Mouse (Mus musculus): ENCODE measurements at regions not wholly inside any gene's neighbourhood (a gene's known extent, or its start where the extent isn't known, plus 50 kb on each side); places are given as distances from the start of the nearest gene placed in this dataset.

DNA sequence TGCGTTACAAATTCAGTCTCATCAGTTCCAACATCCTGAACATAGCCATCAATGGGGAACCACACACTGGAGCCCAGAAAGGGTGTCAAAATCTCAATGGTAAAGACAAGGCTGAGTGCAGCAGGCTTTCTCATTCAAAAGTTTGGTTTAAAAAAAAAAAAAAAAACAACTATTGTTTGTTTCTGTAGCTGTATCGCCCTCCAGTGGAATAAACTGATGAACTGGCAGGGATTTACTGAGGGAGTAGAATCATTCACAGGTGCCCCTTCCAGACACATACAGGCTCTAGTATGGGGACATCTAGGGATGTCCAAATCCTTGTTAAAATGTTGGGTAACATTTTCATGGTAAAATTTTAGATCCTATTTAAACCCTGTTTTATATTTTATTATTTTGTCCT, 361.6 kb upstream of the Lmcd1 start:
- no peak for ATAC-seq

DNA sequence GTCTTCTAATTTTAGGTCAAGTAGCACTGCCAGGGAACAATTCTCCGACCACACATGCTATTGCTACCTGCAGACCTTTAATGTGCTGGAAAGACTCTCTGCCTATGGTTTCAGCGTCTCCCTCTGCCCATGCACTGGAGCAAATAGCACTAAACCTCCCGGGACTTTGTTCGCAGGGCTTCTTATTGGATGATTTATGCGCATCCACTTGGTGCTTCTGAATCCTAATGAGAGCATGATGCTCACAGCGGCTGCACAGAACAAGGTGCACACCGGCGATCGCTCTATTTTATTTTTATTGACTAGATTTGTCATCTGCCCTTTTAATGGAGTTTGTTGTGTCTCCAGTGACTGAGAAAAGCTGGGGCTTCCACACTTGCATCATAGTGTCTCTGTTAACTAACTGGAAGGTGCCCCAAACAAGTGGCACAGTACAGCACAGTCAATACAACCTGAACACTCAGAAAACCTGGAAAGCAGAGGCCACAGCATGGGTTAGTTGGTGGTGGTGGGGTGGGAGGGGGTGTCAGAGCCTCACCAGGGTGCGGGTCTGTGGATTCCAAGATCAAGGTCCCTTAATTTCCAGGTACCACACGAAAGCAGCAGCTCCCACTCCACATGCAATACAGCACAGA, 359.7 kb upstream of the Lmcd1 start:
- no peak for ATAC-seq

GRCm38 (mm10) chr6:111917248-111917721, 356.3 kb upstream of the Lmcd1 start:
- ATAC-seq = no peak

- ATAC-seq = no peak
These were observed 355.5 kb upstream of the Lmcd1 start for GRCm38 (mm10) chr6:111917868-111918597.

- ATAC-seq = no peak
These were observed 341.0 kb upstream of the Lmcd1 start for GRCm38 (mm10) chr6:111932596-111932995.

DNA sequence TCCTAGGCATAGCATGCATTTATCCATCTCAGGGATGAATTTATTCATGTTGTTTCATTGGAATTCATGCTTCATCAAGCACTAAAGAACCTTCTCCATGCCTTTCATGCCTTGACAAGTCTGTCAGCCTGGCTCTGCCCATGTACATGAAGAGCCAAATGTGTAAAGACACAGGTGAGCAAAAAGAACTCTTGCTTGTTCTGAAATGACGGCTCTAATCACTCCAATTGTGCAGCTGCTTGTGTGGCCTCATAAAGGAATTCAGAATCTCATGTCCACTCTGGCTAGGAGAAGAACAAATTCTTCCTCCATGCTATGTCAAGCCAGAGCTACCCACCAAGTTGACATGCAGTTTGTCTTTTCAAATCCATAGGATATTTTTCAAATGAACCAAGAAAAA, 319.2 kb upstream of the Lmcd1 start:
- no peak for ATAC-seq

DNA sequence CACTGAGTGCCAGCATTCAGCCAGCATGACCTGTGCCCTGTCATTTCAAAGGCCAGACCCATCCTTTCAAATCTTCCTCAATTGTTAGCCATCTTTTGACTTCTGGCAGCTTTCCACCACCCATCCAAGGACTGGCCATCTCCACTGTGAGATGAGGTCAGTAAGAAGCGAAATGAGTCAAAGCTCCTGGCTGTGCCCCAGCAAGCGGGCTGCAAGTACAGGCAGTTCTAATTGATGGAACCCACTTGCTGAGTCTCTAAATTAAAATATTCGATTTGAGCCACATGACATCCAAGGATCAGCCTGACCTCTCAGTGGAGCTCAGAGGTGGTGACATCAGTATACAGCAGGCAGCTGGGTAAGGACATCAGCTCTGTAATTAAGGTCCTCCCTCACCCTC, 307.8 kb upstream of the Lmcd1 start:
- ATAC-seq = no peak

DNA sequence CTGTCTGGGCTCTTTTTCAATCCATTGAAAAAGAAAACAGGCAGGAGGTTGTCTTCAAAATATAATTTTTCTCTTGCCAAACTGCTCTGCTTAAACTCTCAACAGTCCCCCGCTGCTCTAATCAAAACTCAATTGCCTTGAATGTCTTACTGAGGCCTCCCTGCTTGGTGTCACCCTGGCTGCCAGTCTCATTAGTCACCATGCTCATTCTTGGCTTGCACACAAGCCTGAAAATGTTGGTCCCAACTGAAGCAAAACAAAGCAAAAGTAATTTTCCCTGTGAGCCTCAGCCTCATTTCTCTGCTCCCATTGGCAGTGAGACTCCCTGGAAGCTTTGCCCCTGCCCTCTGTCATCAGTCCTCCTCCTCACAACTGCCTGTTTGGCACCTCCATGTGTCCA, 288.1 kb upstream of the Lmcd1 start:
- no peak for ATAC-seq

DNA sequence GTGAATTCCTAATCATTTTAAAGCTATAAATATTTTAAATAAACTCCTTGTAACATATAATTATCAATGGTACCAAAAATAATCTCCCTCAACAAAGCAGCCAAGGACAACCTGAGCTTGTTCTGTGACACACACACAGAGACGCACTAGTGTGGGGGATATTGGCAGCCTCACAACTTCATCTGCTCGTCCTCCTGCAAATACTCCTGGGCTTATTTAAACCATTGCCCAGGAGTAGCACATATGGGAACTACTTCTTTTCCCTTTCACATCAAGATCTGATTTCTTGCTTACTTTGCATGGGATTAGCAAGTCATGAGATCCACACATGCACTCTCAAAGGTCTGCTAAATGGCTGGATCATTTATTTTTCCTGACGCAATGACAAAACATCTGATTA, 277.7 kb upstream of the Lmcd1 start:
- ATAC-seq = no peak

DNA sequence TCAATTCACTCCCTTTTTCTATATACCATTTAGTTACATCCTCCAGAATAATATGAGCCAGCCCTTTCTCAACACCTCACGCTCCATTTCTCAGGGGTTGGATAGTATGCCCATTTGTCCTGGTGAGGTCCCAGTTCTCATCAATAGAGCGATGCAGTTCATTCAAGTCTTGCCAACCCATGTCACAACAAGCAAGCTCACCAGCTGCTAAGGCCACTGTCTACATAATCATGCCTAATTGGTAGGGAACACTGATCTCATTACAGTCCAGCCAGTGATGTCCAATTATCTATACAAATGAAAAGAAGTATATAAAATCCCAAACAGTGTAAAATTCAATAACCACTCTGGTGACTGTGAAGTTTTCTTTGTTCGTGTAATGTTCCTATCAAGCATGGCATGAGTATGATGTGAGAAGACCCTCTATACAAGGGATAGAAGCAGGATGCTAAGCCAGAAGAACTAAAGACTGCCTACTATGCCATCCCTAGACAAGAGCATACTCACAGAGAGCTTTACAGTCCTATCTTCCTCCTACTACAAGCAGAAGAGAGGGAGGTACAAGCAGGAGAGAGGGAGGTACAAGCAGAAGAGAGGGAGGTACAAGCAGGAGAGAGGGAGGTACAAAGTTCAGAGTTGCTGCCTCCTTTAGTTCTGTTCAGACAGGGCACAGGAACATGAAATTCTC, 269.6 kb upstream of the Lmcd1 start:
- no peak for ATAC-seq

DNA sequence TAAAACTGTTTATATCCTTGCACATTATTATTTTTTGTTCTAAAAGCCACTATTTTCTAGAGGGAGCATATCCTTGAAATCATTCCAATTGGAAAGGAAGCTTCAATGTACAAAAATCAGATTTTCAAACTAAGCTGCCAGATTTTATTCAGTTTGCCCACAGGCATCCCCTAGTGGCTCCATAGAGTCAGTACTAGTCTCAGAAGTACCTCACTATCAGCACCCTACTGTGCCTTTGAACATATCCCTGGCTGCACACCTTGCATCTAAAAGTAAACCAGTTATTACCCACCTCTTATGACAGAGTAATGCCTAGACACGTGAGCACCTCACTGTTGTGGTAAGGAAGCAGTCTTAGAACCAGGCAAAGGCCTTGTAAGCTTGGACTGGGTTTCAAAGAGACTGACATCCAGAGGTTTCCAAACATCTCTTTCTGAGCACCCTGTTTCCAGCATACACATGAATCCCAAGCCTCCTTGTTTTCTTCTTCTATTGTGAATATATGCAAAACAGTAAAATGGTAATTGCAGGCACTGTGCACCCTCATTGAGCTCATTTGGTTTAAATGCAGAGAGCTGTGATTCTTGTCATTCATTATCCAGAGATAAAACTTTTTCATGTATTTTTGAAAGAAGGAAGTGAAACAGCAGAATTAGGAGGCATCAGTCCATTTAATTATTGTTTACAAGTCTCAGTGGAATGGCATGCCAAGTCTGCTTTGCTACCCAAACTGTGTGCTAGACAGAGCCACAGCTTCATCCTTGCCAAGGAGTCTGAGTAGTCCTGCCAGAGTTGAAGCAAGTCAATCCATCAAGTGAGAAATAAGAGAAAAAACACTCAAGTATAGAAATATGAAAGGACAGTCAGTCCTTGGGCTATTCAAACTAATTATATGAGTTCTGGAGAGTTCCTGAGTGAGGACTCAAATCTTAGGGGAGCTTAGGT, 247.0 kb upstream of the Lmcd1 start:
- ATAC-seq = no peak

DNA sequence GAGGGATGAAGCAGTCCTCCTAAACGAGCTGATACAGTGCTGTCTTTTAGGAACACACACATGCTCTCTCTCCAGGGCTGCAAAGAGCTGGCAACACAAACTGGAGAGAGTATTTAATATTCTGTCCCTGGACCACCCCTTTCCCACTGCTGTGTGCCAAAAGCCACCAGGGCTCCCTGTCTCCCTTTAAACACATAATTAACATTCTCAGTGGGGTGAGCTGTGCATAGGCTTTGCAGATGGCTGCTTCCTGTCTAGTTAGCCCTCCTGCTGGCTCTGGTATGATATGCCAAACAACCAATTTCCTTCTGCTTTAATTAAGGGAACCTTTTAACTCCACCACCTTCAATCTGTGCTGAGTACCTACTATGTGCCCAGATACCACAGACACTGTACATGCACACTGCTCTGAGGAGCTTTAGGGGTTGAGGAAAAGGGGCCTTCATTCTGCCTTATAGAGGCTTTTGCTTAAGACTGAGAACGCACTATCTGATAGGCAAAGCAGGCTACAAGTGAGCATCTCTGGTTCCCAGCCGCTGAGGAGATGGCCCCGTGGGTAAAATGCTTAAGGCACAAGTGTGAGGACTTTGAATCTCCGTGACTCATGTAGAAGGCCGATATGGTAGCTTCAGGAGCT, 222.9 kb upstream of the Lmcd1 start:
- no peak for ATAC-seq

DNA sequence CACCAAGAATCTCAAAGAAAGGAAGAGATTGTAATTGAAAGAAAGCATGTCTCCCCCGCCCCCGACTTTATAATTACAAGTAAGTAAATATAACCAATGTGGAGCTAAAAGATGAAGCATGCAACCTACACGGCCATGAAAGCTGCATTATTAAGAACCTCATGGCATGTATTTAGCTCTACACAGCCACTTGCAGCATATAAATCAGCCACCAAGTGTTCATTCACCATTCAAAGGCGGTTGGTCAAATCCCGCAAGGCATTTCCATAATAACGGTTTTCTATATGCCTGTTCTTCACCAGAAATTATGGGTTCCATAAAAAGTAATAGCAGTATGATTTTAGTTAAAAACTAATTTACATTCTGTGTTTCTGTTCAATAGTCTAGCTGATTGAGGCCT, 221.4 kb upstream of the Lmcd1 start:
- ATAC-seq = no peak

GRCm38 (mm10) chr6:112057895-112058294, 215.7 kb upstream of the Lmcd1 start:
- no peak for ATAC-seq

DNA sequence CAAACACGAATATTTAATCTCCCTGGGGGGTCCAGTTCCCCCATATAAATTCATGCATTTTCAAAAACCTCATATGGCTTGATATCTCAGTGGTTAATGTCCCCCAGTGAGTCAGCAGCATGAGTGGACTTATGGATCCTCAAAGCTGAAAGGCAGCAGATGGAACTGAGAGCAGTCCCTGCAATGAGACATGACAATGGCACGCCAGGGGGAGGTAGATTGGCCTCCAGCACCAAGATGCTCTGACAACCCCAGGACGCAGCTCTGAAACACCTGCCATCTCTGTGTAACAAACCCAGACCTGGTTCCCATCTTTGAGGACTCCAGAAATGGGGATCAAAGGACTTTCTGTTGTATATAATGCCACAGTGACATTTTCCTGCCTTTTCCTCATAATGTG, 210.6 kb upstream of the Lmcd1 start:
- no peak for ATAC-seq

GRCm38 (mm10) chr6:112090597-112090996, 183.0 kb upstream of the Lmcd1 start:
- ATAC-seq = no peak

GRCm38 (mm10) chr6:112091125-112091763, 182.3 kb upstream of the Lmcd1 start:
- no peak for ATAC-seq

- ATAC-seq = no peak
These were observed 180.3 kb upstream of the Lmcd1 start for GRCm38 (mm10) chr6:112093300-112093699.

- ATAC-seq = no peak
These were observed 175.9 kb upstream of the Lmcd1 start for GRCm38 (mm10) chr6:112097699-112098098.

GRCm38 (mm10) chr6:112108651-112109050, 164.9 kb upstream of the Lmcd1 start:
- ATAC-seq = no peak

- ATAC-seq = no peak
These were observed 154.4 kb upstream of the Lmcd1 start for GRCm38 (mm10) chr6:112119180-112119579.

DNA sequence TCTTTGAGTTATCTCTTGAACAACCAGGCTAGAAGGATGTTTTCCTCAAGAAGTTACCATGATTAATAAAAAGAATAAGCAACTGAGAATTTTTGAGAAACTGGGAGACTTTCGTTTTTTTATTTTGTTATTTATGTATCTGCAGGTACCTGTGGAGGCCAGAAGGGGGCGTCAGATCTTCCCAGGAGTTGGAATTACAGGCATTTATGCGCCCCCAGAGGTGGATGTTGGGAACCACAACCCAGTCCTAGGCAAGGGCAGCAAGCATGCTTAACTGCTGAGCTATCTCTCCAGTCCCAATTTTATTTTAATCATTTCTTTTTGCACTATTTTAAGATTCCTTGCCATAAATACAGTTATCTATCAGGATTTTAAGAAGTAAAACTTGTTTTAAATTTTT, 140.0 kb upstream of the Lmcd1 start:
- no peak for ATAC-seq

Data from activated CD4-positive, CD25-positive, alpha-beta regulatory T cell, adult 4 months (primary cell).